Mouse (Mus musculus): ENCODE measurements at regions not wholly inside any gene's neighbourhood (a gene's known extent, or its start where the extent isn't known, plus 50 kb on each side); places are given as distances from the start of the nearest gene placed in this dataset.

GRCm38 (mm10) chr13:47811711-47812415 is 449.2 kb upstream of the Id4 start:
- TF ChIP-seq CTCF (IDR thresholded peaks at IDR 0.05; ENCODE audit: low read depth) (no peak), EP300 (IDR thresholded peaks at IDR 0.05; ENCODE audit: low read depth) (no peak)

Measured in heart, postnatal 0 days (tissue).